Mouse (Mus musculus) heart, postnatal 25 days (tissue): ENCODE data around the gene Fbxw17. TPM values are rescaled to one million over a fixed set of nuclear protein-coding genes. Genes with fewer than 3 reads are reported as not detected.
"Not testable (repeated sequence)": the region's sequence is repeated elsewhere in the genome, so short reads cannot be mapped to it uniquely, and the experiment has no call there.

ENCODE experiments used
- DNase-seq: peaks from one replicate; pipeline ENCODE4 v3.0.0; 2022; ENCODE audit warnings: low spot score
- intact Hi-C: fragments of 180-260 bp; cut with DNase I; formaldehyde crosslinking; loops from one replicate; pipeline ENCODE4 v1.15.1; 2025
- total RNA-seq, 2 experiments: library from RNA; stranded (reverse); gene quantifications; 2 replicates each; pipeline ENCODE4 v1.2.3; 2021

Fbxw17 gene
- 1 to 10 TPM; 4.5 TPM for total RNA-seq

- intact Hi-C loops: no loop called here
- DNase-seq: peak; percentile 56
Observed at GRCm38 (mm10) chr13:50417389-50418183, at the start of gene Fbxw17. TSS of gene Fbxw17 (plus strand) at chr13:50417864.

- DNase-seq, intact Hi-C loops: not testable (repeated sequence)
Observed at GRCm38 (mm10) chr13:50372934-50373705, 44.5 kb upstream of the Fbxw17 start.

GRCm38 (mm10) chr13:50389146-50389545 lies 28.5 kb upstream of the Fbxw17 start:
- DNase-seq, intact Hi-C loops: not testable (repeated sequence)

GRCm38 (mm10) chr13:50418421-50418820 lies 757 bp downstream of the Fbxw17 start:
- intact Hi-C loops: no loop called here
- no peak for DNase-seq

GRCm38 (mm10) chr13:50423625-50424209 lies 6.1 kb downstream of the Fbxw17 start:
- DNase-seq: no peak
- intact Hi-C loops: no loop called here

GRCm38 (mm10) chr13:50424517-50424916 lies 6.9 kb downstream of the Fbxw17 start:
- DNase-seq: no peak
- intact Hi-C loops: no loop called here

GRCm38 (mm10) chr13:50426686-50427085 lies 9.0 kb downstream of the Fbxw17 start:
- DNase-seq: no peak
- intact Hi-C loops: no loop called here

- intact Hi-C loops: no loop called here
- DNase-seq: no peak
Observed at GRCm38 (mm10) chr13:50443812-50444211, 26.1 kb downstream of the Fbxw17 start, which contains the start of gene Gm47429. TSS of gene Gm47429 (minus strand) at chr13:50443912.

- no peak for DNase-seq
- intact Hi-C loops: no loop called here
Observed at GRCm38 (mm10) chr13:50445261-50445660, 27.6 kb downstream of the Fbxw17 start.

GRCm38 (mm10) chr13:50452266-50452665 lies 34.6 kb downstream of the Fbxw17 start:
- intact Hi-C loops, DNase-seq: not testable (repeated sequence)

GRCm38 (mm10) chr13:50453426-50453825 lies 35.8 kb downstream of the Fbxw17 start:
- DNase-seq: no peak

GRCm38 (mm10) chr13:50460433-50460832 lies 42.8 kb downstream of the Fbxw17 start:
- intact Hi-C loops: not testable (repeated sequence)

More at GRCm38 (mm10) chr13:50453426-50453825, 35.8 kb downstream of the Fbxw17 start:
- intact Hi-C loops: no loop called here

GRCm38 (mm10) chr13:50464621-50465562 lies 47.2 kb downstream of the Fbxw17 start:
- no peak for DNase-seq

More at GRCm38 (mm10) chr13:50460433-50460832, 42.8 kb downstream of the Fbxw17 start:
- not testable (repeated sequence) for DNase-seq

GRCm38 (mm10) chr13:50467007-50467406 lies 49.3 kb downstream of the Fbxw17 start, which contains the start of gene Nutm2:
TSS of gene Nutm2 (plus strand) at chr13:50467307.
- intact Hi-C loops: no loop called here
- DNase-seq: no peak

More at GRCm38 (mm10) chr13:50464621-50465562, 47.2 kb downstream of the Fbxw17 start:
- intact Hi-C loops: no loop called here

Other genes starting within 250 kb of the Fbxw17 start
- gene Gm906, start 167.6 kb upstream of the Fbxw17 start, total RNA-seq: not detected
- gene Gm47429, start 26.0 kb downstream of the Fbxw17 start, total RNA-seq: not detected
- gene Nutm2, start 49.4 kb downstream of the Fbxw17 start, total RNA-seq: not detected
- gene Gm904, start 225.4 kb downstream of the Fbxw17 start, total RNA-seq: not detected